Mouse (Mus musculus): Measurements from ENCODE around the gene Npsr1.
A peak's percentile ranks its signal among the peaks of the same experiment; 100 is the strongest.

- no peak for TF ChIP-seq TBP (conservative IDR thresholded peaks at IDR 0.05; ENCODE audit: low read depth, low read length)
- no peak for TF ChIP-seq ZC3H11A (IDR thresholded peaks at IDR 0.05; ENCODE audit: low read depth, low read length)
- no peak for TF ChIP-seq BHLHE40 (IDR thresholded peaks at IDR 0.05; ENCODE audit: low read depth, low read length)
- TF ChIP-seq MAFK (IDR thresholded peaks at IDR 0.05; ENCODE audit: insufficient replicate concordance, low read length): no peak
- peak; percentile 65 to 74 for TF ChIP-seq CTCF (conservative IDR thresholded peaks at IDR 0.05 in 1 of 2, IDR thresholded peaks at IDR 0.05 in 1 of 2; ENCODE audit: low read depth in 2 of 2, low read length in 2 of 2)
- TF ChIP-seq PAX5 (IDR thresholded peaks at IDR 0.05; ENCODE audit: low read length): no peak
- TF ChIP-seq E2F4 (IDR thresholded peaks at IDR 0.05; ENCODE audit: insufficient replicate concordance, low read depth, low read length): no peak
- no peak for TF ChIP-seq GABPA (IDR thresholded peaks at IDR 0.05; ENCODE audit: insufficient replicate concordance, low read depth, low read length)
- no peak for TF ChIP-seq MEF2A (IDR thresholded peaks at IDR 0.05; ENCODE audit: borderline replicate concordance, low read depth, low read length)
- peak; percentile 74 for TF ChIP-seq RAD21 (IDR thresholded peaks at IDR 0.05; ENCODE audit: low read depth, low read length)
- TF ChIP-seq ZMIZ1 (IDR thresholded peaks at IDR 0.05; ENCODE audit: low read depth, low read length): no peak
- TF ChIP-seq JUN (IDR thresholded peaks at IDR 0.05; ENCODE audit: insufficient read depth, low read depth, low read length): no peak
- peak; percentile 72 for TF ChIP-seq SMC3 (IDR thresholded peaks at IDR 0.05; ENCODE audit: low read depth, low read length)
Observed at GRCm38 (mm10) chr9:24119423-24119822, 21.6 kb downstream of the Npsr1 start.

Data from CH12.LX (cell line).